Mouse (Mus musculus) liver, embryonic 12.5 days (tissue): Measurements from ENCODE around the gene Elp5. TPM values are rescaled to one million over a fixed set of nuclear protein-coding genes. Genes with fewer than 3 reads are reported as not detected.
A peak's percentile ranks its signal among the peaks of the same experiment; 100 is the strongest.

Experiments
- ATAC-seq: fragments of 200-750 bp; cut with Nextera tagmentation; 2 replicates; pipeline ENCODE4 v1.8.0; 2017; ENCODE audit warnings: moderate number of reproducible peaks, mild to moderate bottlenecking, moderate library complexity
- H3K27ac ChIP-seq: fragments of 300-500 bp; sonication (generic); 2 replicates; pipeline ENCODE4 v1.5.1; 2016; ENCODE audit warnings: mild to moderate bottlenecking
- H3K27me3 ChIP-seq: fragments of 300-500 bp; sonication (generic); replicated peaks from 2 replicates; pipeline ENCODE4 v1.6.1; 2016; ENCODE audit warnings: mild to moderate bottlenecking, moderate library complexity
- H3K36me3 ChIP-seq: fragments of 300-500 bp; sonication (generic); 2 replicates; pipeline ENCODE4 v1.6.1; 2016; ENCODE audit warnings: mild to moderate bottlenecking, moderate library complexity
- H3K4me1 ChIP-seq: fragments of 300-500 bp; sonication (generic); 2 replicates; pipeline ENCODE4 v1.6.1; 2016
- H3K4me2 ChIP-seq: fragments of 300-500 bp; sonication (generic); 2 replicates; pipeline ENCODE4 v1.6.1; 2016; ENCODE audit warnings: mild to moderate bottlenecking, moderate library complexity
- H3K4me3 ChIP-seq: fragments of 300-500 bp; sonication (generic); 2 replicates; pipeline ENCODE4 v1.5.1; 2016; ENCODE audit warnings: mild to moderate bottlenecking, moderate library complexity
- H3K9ac ChIP-seq: fragments of 300-500 bp; sonication (generic); 2 replicates; pipeline ENCODE4 v1.6.1; 2016; ENCODE audit warnings: mild to moderate bottlenecking, moderate library complexity
- H3K9me3 ChIP-seq: fragments of 300-500 bp; sonication (generic); replicated peaks from 2 replicates; pipeline ENCODE4 v1.6.1; 2016; ENCODE audit warnings: mild to moderate bottlenecking, moderate library complexity
- whole genome bisulfite sequencing: fragments of 180-500 bp; shearing (Covaris S2); methylation state at CpG from one replicate; pipeline ENCODE4 v1.1.7; 2016; ENCODE audit not compliant: insufficient replicate concordance; 5-methylcytosine and 5-hydroxymethylcytosine counted together
- polyA plus RNA-seq: library from polyadenylated mRNA; unstranded; fragments of >200 nt; fragmentation: Nextera tagmentation; extraction: Ambion mirVana; gene quantifications from 2 replicates; pipeline ENCODE4 v1.2.1, GENCODE M21; 2016

Gene Elp5
- polyA plus RNA-seq, 1 experiment from 2014 or later, result 91.8 TPM

- no peaks in the 10 kb centered on the region for H3K27me3 ChIP-seq
- H3K9me3 ChIP-seq, result no peaks in the 10 kb centered on the region
- peaks cover 71% of the 10 kb centered on the region for H3K4me1 ChIP-seq
- H3K9ac ChIP-seq, result no peak overlapping the region
- H3K36me3 ChIP-seq, result peaks cover 39% of the 10 kb centered on the region
- no peak for ATAC-seq
- WGBS, result 86% methylated on average over 27 of the region's 27 CpGs
- H3K4me3 ChIP-seq, result no peak overlapping the region
- peak overlapping the region; percentile 97 for H3K27ac ChIP-seq
- H3K4me2 ChIP-seq, result peak overlapping the region; percentile 88; the same call in 1 of the 2 replicates
These were observed 16.5 kb upstream of the Elp5 start for GRCm38 (mm10) chr11:69998567-69999491.

- Histone ChIP-seq H3K4me1 (peaks cover 69% of the 10 kb centered on the region), H3K27me3 (no peaks in the 10 kb centered on the region), H3K27ac (peak overlapping the region; percentile 97), H3K9me3 (no peaks in the 10 kb centered on the region), H3K4me3 (peak overlapping the region; percentile 97), H3K36me3 (peaks cover 53% of the 10 kb centered on the region), H3K9ac (peak overlapping the region; percentile 99), H3K4me2 (peak overlapping the region; percentile 88)
- ATAC-seq, result peak; percentile 75
- 0% methylated on average over 31 of the region's 44 CpGs for WGBS
These were observed 14.8 kb upstream of the Elp5 start for GRCm38 (mm10) chr11:69997070-69997509.

- Histone ChIP-seq H3K9ac (peak overlapping the region; percentile 99), H3K36me3 (peaks cover 53% of the 10 kb centered on the region), H3K9me3 (no peaks in the 10 kb centered on the region), H3K27ac (peak overlapping the region; percentile 97), H3K4me1 (peaks cover 64% of the 10 kb centered on the region), H3K4me2 (peak overlapping the region; percentile 88), H3K4me3 (peak overlapping the region; percentile 97), H3K27me3 (no peaks in the 10 kb centered on the region)
- under 1% methylated on average over 65 of the region's 66 CpGs for WGBS
- ATAC-seq, result peak; percentile 17
These were observed 14.1 kb upstream of the Elp5 start for GRCm38 (mm10) chr11:69996161-69997061.

- 1% methylated on average over 36 of the region's 36 CpGs for WGBS
- H3K27me3 ChIP-seq, result no peaks in the 10 kb centered on the region
- peak within 1 kb of the TSS; percentile 97 for H3K27ac ChIP-seq
- H3K9me3 ChIP-seq, result no peaks in the 10 kb centered on the region
- ATAC-seq, result peak; percentile 82
- H3K4me1 ChIP-seq, result peaks cover 58% of the 10 kb centered on the region
- peaks cover 54% of the 10 kb centered on the region for H3K36me3 ChIP-seq
- peak within 1 kb of the TSS; percentile 97 for H3K4me3 ChIP-seq
- peak within 1 kb of the TSS; percentile 88 for H3K4me2 ChIP-seq
- peak within 1 kb of the TSS; percentile 99 for H3K9ac ChIP-seq
These were observed 13.2 kb upstream of the Elp5 start, which contains the start of gene Phf23 for GRCm38 (mm10) chr11:69995391-69995960. Gene Phf23, plus strand, starts transcription at chr11:69995777.

GRCm38 (mm10) chr11:69994401-69995090 is 12.2 kb upstream of the Elp5 start:
- H3K4me2 ChIP-seq, result peak overlapping the region; percentile 88
- peak overlapping the region; percentile 99 for H3K9ac ChIP-seq
- no peaks in the 10 kb centered on the region for H3K9me3 ChIP-seq
- H3K27me3 ChIP-seq, result no peaks in the 10 kb centered on the region
- no peak for ATAC-seq
- WGBS, result 74% methylated on average over 11 of the region's 11 CpGs
- H3K36me3 ChIP-seq, result peaks cover 57% of the 10 kb centered on the region
- peak overlapping the region; percentile 97 for H3K27ac ChIP-seq
- peak overlapping the region; percentile 97 for H3K4me3 ChIP-seq
- peaks cover 58% of the 10 kb centered on the region for H3K4me1 ChIP-seq

- no peaks in the 10 kb centered on the region for H3K27me3 ChIP-seq
- H3K9ac ChIP-seq, result peak overlapping the region; percentile 87; the same call in 1 of the 2 replicates
- H3K27ac ChIP-seq, result peak overlapping the region; percentile 18; the same call in 1 of the 2 replicates
- H3K4me2 ChIP-seq, result peak overlapping the region; percentile 82
- peaks cover 57% of the 10 kb centered on the region for H3K36me3 ChIP-seq
- no peaks in the 10 kb centered on the region for H3K9me3 ChIP-seq
- peaks cover 42% of the 10 kb centered on the region for H3K4me1 ChIP-seq
- ATAC-seq, result no peak
- peak overlapping the region; percentile 86 for H3K4me3 ChIP-seq
- WGBS, result 86% methylated on average over 3 of the region's 3 CpGs
These were observed 10.6 kb upstream of the Elp5 start for GRCm38 (mm10) chr11:69992932-69993331.

GRCm38 (mm10) chr11:69992396-69992795 is 10.1 kb upstream of the Elp5 start:
- peak overlapping the region; percentile 87 for H3K9ac ChIP-seq
- H3K9me3 ChIP-seq, result no peaks in the 10 kb centered on the region
- peak overlapping the region; percentile 82 for H3K4me2 ChIP-seq
- no peak for ATAC-seq
- H3K4me1 ChIP-seq, result peaks cover 37% of the 10 kb centered on the region
- peak overlapping the region; percentile 61 for H3K27ac ChIP-seq
- WGBS, result 86% methylated on average over 10 of the region's 10 CpGs
- H3K27me3 ChIP-seq, result no peaks in the 10 kb centered on the region
- H3K36me3 ChIP-seq, result peaks cover 57% of the 10 kb centered on the region
- peak overlapping the region; percentile 86 for H3K4me3 ChIP-seq

GRCm38 (mm10) chr11:69991711-69992110 is 9.4 kb upstream of the Elp5 start:
- H3K4me1 ChIP-seq, result peaks cover 31% of the 10 kb centered on the region
- peak overlapping the region; percentile 87 for H3K9ac ChIP-seq
- peak overlapping the region; percentile 86 for H3K4me3 ChIP-seq
- H3K4me2 ChIP-seq, result peak overlapping the region; percentile 82
- H3K27ac ChIP-seq, result peak overlapping the region; percentile 97
- peak; percentile 31 for ATAC-seq
- H3K36me3 ChIP-seq, result peaks cover 64% of the 10 kb centered on the region
- 0% methylated on average over 15 of the region's 15 CpGs for WGBS
- no peaks in the 10 kb centered on the region for H3K27me3 ChIP-seq
- H3K9me3 ChIP-seq, result no peaks in the 10 kb centered on the region

GRCm38 (mm10) chr11:69990850-69991691 is 8.8 kb upstream of the Elp5 start, which contains the start of gene Gabarap:
Gene Gabarap, plus strand, starts transcription at chr11:69991143.
- H3K4me2 ChIP-seq, result peak within 1 kb of the TSS; percentile 82
- WGBS, result under 1% methylated on average over 40 of the region's 40 CpGs
- H3K4me3 ChIP-seq, result peak within 1 kb of the TSS; percentile 86
- H3K4me1 ChIP-seq, result peaks cover 31% of the 10 kb centered on the region
- peak; percentile 71 for ATAC-seq
- peak within 1 kb of the TSS; percentile 87 for H3K9ac ChIP-seq
- peaks cover 70% of the 10 kb centered on the region for H3K36me3 ChIP-seq
- no peaks in the 10 kb centered on the region for H3K27me3 ChIP-seq
- peak within 1 kb of the TSS; percentile 97 for H3K27ac ChIP-seq
- H3K9me3 ChIP-seq, result no peaks in the 10 kb centered on the region

- WGBS, result 81% methylated on average over 8 of the region's 8 CpGs
- no peak overlapping the region for H3K9ac ChIP-seq
- H3K36me3 ChIP-seq, result peaks cover 80% of the 10 kb centered on the region
- peak overlapping the region; percentile 86; the same call in 1 of the 2 replicates for H3K4me3 ChIP-seq
- no peaks in the 10 kb centered on the region for H3K27me3 ChIP-seq
- no peaks in the 10 kb centered on the region for H3K9me3 ChIP-seq
- no peak for ATAC-seq
- peaks cover 29% of the 10 kb centered on the region for H3K4me1 ChIP-seq
- peak overlapping the region; percentile 82; the same call in 1 of the 2 replicates for H3K4me2 ChIP-seq
- peak overlapping the region; percentile 97 for H3K27ac ChIP-seq
These were observed 7.6 kb upstream of the Elp5 start for GRCm38 (mm10) chr11:69989949-69990348.
